Mouse (Mus musculus): ENCODE results near the gene Bicd2.

DNA sequence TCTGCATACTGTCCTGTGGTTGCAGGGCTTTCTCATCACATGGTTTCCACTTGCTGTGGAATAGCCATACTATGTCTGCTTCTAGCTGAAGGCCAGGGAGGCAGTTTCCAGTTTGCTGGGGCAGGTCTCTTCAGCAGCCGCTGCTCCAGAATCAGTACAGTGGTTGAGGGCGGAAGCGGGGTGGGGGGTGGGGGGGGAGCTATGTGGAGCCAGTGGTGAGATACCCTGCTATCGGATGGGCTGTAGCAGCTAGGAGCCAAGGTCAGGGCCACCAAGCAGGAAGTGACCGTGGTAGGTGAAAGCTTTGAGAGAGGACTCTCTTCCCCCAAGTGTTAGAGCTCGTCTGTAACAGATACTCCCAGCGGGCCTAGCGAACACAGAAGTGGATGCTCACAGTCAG lies 56.8 kb downstream of the Bicd2 start:
- TF ChIP-seq CTCF (conservative IDR thresholded peaks at IDR 0.05; ENCODE audit: insufficient read depth, insufficient read length, low read depth, low read length) (no peak), POLR2A (IDR thresholded peaks at IDR 0.05; ENCODE audit: low read depth, low read length) (no peak)
